Mouse (Mus musculus): ENCODE measurements around the gene Cfap52. TPM values are rescaled to one million over a fixed set of nuclear protein-coding genes. Genes with fewer than 3 reads are reported as not detected.

Cfap52 gene
- under 1 TPM in 1 of 4 experiments, not detected in 3; 0.32 TPM for total RNA-seq (2022)

DNA sequence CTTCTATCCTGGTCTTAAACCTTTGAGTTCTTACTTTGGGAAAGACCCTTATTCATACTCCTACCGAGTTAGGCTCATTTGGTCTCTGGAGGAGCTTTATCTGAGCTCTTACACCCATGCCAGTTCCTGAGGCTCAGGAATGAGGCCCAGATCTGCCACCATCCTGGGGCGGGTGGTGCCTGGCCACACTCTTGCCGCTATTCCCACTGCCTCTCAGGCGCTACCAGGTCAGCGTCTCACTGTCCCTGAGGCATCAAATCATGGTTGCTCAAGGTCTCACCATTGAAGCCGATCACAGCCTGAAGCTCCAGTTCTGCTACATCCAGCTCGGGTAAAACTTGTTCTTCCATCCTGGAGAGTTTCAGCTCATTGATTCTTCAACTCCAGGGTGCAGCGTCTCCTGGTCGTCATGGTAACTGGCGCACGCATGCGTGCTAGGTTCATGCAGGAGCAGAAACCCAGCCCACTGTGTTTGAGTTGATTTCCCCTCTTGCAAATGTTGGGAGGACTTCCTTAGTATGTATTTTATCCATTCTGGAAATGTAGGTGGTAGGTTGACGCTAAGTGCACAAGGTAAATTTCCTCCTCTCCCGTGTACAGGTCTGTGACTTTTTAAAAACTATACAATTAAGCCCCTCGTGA is at the start of gene Cfap52:
Gene Cfap52 (minus strand): TSS at position 410 of the 642 bp plus-strand sequence.
- peak; percentile 70 for DNase-seq (ENCODE audit: low spot score)

DNA sequence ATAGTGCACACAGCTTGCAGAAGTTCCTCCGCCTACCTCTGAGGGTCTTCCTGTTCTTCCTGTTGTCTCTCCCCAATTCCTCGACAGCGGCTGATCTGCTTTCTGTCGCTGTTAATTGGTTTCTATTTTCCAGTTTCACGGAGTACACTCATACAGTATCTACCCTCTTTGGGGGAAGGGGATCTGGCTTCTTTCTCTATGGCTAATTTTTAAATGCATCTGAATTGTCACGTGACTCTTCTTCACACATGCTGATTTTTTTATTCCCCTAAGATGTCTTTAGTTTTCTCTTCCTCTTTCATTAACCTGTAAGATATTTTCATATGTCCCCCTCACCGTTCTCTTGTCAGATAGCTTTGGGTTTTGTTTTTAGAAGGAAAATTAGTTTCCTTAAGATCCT is 46.8 kb upstream of the Cfap52 start:
- DNase-seq (ENCODE audit: low spot score) = no peak

DNA sequence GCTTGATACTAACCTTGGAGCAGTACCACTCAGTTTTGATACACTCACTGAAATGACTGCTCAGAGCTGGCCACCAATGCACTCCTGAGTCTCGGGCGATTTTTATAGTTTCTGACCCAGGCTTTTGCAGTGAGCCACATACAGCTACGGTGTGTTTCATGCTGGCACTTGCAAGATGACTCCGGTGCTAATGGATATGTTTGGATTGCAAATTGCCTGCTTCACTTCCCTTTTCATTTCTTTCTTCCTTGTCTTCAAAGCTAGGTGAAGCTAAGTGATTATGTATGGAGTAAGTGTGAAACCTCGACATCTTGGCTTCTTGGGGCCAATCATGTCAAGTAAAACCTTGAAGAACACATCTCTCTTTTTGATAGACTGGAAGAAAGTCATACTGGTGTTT is 43.9 kb upstream of the Cfap52 start:
- no peak for DNase-seq (ENCODE audit: low spot score)

DNA sequence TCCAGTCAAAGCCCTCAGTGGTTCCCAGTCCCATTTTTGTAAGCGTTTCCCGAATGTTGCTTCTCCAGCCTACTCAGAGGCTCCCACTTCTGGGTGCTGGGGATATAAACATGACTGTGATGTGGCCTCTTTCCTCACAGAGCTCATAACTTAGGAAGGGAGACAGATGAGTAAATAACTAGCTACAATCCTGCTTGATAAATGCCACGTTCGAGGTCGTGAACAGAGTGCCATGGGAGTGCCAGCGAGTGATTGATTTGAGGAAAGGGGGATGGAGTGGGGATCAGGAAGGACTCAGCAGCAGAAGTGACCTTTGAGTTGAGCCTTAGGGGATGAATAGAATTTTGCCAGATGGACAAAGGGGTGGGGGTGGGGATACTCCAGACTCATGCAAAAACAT is 42.2 kb upstream of the Cfap52 start:
- no peak for DNase-seq (ENCODE audit: low spot score)

GRCm38 (mm10) chr11:68006216-68006789 is 40.9 kb upstream of the Cfap52 start:
- no peak for DNase-seq (ENCODE audit: low spot score)

- peak; percentile 67 for DNase-seq (ENCODE audit: low spot score)
Measured at GRCm38 (mm10) chr11:68004191-68004590, 38.7 kb upstream of the Cfap52 start.

- DNase-seq (ENCODE audit: low spot score) = no peak
Measured at GRCm38 (mm10) chr11:67999629-68000028, 34.2 kb upstream of the Cfap52 start.

GRCm38 (mm10) chr11:67998905-67999304 is 33.5 kb upstream of the Cfap52 start:
- no peak for DNase-seq (ENCODE audit: low spot score)

- no peak for DNase-seq (ENCODE audit: low spot score)
Measured at GRCm38 (mm10) chr11:67995965-67996364, 30.5 kb upstream of the Cfap52 start.

DNA sequence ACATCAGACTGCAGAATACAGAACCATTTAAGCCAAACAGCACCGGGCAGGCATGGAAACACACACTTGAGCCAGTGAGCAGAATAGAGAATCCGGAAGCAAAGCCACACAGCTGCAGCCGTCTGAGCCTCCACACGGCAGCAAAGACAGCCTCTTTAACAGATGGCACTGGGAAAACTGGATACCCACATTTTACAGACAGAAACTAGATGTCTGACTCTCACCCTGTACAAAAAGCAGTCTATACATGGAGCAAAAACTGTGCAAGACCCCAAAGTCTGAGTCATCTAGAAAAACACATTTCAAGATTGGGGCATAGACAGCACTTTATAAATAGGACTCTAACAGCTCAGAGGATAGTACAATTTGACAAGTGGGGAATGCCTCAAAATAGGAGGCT is 25.8 kb upstream of the Cfap52 start:
- DNase-seq (ENCODE audit: low spot score) = no peak

DNA sequence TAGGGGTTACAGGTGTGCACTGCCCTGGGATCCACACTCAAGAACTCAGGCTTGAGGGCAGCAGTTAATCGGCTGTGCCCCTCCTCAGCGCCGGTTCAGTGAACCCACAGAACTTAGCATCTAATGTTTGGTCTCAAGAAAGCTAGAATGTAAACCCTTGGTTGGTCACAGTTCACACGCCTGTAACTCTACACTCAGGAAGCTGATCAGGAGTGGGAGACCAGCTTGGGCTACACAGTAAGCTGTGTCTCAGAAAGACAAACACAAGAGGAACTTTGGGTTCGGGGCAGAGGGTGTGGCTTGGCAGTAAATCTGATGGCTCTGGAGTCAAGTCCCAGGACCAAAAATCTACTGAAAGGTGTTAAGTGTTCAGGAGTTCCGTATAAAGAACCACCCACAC is 18.1 kb upstream of the Cfap52 start:
- DNase-seq (ENCODE audit: low spot score) = no peak

DNA sequence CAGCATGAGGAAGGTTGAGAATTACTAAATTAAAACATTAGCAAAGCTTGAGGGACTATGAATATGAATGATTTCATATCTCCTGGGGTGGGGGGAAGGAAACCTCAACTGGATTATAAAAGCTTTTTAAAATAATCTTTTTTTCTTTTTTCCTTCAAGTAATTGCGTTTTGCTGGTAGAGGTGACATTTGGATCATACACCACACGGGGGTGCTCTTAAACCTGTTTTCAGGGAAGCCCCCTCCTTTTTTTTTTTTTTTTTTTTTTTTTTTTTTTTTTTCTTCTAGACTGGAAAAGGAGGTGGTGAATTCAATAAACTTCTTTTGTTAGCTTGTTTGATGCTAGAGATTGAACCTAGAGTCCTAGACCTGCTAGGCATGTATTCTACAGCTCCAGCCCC is 9.8 kb upstream of the Cfap52 start:
- DNase-seq (ENCODE audit: low spot score) = no peak

DNA sequence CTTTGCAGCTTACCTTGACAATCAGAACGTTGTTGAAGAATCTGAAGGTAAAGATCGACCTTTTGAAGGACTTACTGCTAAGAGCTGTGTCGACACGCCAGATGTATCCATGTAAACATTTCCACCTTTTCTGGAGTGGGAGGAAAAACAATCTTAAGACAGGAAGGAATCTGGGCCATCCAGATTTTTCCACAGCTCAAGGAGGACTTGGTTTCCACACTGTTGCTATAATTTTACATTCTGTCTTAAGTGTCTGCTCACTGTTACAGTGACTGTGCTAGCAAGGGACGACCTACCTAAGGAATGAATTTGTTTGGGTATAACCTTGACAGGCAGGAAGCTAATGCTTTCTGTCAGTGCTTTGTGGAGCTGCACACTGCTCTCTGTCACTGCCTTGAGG is 7.8 kb upstream of the Cfap52 start:
- no peak for DNase-seq (ENCODE audit: low spot score)

- DNase-seq (ENCODE audit: low spot score) = no peak
Measured at GRCm38 (mm10) chr11:67972606-67973005, 7.2 kb upstream of the Cfap52 start.

DNA sequence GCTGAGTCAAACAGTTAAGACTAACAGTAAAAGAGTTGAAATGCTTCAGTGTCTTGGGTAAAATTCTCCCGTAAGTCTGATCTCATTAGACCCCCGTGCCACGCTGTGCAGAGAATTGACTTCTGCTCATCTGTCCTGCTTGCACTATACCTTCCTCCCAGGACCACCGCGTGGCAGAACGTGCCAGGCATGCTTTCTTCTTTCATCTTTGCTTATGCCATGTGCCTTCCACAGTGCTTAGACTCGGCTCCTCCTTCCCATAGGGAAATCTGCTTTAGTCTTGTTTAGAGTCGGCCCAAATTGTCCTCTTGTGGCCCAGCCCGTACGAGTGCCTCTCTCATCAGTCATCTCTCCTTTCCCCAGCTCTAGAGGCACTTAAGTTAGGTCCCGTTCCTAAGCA is 2.4 kb upstream of the Cfap52 start:
- no peak for DNase-seq (ENCODE audit: low spot score)

DNA sequence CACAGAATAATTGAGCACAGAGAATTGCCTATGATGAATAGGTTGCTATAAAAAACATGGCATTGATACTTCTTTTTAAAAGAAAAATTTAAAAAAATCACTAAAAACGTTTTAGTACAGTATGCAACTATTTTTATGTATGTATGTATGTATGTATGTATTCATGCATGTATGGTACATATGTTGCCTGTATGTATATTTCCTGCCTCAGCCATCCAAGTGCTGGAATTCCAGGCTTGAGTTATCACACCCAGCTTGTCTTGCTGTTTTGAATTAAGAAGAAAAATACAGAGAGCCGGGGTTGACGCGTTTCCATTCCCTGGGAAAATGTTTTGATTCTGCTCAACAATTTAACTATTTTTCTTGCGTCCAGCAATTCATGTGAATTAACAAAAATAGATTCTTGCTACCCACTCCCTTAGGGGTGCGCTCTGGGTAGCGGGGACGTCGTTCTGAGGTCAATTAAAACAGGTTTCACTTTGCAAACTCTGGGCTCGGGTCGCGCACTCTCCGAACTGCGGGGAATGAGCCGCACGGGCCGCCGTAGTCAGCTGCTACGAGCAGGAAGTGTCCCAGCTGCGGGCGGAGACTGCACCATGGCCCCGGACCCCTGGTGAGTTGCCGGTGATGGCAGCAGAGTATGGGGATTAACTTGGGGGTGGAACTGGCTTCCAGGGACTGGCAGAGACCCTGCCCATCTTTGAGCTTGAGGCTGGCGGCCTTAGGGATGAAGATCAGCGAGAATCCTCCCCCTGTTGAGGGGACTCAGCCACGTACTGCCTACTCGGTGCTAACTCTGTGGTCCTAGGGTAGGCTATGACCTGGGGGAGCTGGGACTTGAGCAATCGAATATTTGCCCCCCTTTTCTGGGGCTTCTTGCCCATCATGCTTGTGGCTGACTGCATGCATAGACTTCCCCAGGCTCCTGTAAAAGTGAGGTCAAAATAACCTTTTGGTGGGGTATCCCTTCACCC is 741 bp upstream of the Cfap52 start, which contains the start of gene Stx8:
Gene Stx8 (plus strand): TSS at position 289 of the 974 bp plus-strand sequence.
- DNase-seq (ENCODE audit: low spot score) = peak; percentile 93

- no peak for DNase-seq (ENCODE audit: low spot score)
Measured at GRCm38 (mm10) chr11:67964110-67964509, 1.3 kb downstream of the Cfap52 start.

DNA sequence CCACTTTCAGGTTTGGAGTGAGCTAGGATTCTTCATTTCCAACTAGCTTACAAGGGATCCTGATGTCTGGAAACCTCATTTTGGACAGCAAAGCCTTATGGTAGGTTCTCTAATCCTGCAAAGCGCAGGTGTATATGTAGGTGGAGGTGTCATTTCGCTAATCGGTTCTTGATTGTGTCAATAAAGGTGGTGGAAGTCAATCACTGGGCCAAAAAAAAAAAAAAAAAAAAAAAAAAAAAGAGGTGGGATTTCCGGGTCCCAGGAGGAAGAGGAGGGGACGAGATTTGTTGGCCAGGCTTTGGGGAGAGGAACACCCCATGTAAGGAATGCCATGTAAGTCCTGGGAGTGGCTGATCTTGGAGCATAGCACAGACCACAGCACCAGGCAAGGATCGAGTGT is 11.0 kb downstream of the Cfap52 start:
- DNase-seq (ENCODE audit: low spot score) = no peak

DNA sequence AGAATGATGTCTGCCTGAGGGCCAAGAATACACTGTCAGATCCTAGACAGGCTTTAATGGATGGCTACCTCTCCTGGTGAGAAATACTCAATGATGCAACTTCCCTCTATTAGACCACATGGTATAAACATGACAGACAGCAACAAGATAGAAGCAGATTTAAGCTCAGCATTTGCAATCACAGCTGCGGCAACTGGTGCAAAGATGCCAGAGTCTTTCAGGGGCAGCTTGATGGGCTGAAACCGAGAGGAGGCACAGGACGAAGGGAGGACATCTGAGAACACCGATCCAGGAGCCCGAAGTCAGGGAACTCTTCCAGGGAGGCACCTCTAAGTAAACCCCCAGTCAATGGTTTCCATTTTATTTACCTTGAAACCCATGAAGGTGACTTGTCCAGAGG is 11.8 kb downstream of the Cfap52 start:
- no peak for DNase-seq (ENCODE audit: low spot score)

- DNase-seq (ENCODE audit: low spot score) = no peak
Measured at GRCm38 (mm10) chr11:67949475-67949874, 16.0 kb downstream of the Cfap52 start.

GRCm38 (mm10) chr11:67948229-67948628 is 17.2 kb downstream of the Cfap52 start:
- DNase-seq (ENCODE audit: low spot score) = no peak

- no peak for DNase-seq (ENCODE audit: low spot score)
Measured at GRCm38 (mm10) chr11:67932156-67932555, 33.3 kb downstream of the Cfap52 start.

All from heart, adult 8-10 months (tissue).